In genomic region chr10:79900951-79901410, GRCm38 (mm10) we compare ENCODE assay signal across 8 mouse cellular contexts. TPM values are rescaled to one million over a fixed set of nuclear protein-coding genes. Genes with fewer than 3 reads are reported as not detected.
A peak's percentile ranks its signal among the peaks of the same experiment; 100 is the strongest.
DNase-seq lines count a peak whose midpoint lies in the region; ATAC-seq lines count a peak whose summit lies in the region.

No protein-coding gene starts in this region.

- WGBS in embryonic facial prominence, embryonic 11.5 days: 54% methylated on average over 2 of the region's 2 CpGs
- WGBS in midbrain, embryonic 14.5 days: 10% methylated on average over 2 of the region's 2 CpGs

- no peak overlapping the region for H3K9ac ChIP-seq in embryonic facial prominence, embryonic 11.5 days (replicated peaks; ENCODE audit: low read length)
- no peak overlapping the region for H3K9ac ChIP-seq in midbrain, embryonic 14.5 days (replicated peaks; ENCODE audit: low read length)

- H3K27ac ChIP-seq in embryonic facial prominence, embryonic 11.5 days (replicated peaks; ENCODE audit: low read depth, low read length): no peak overlapping the region
- H3K27ac ChIP-seq in midbrain, embryonic 14.5 days (replicated peaks; ENCODE audit: low read depth, low read length): peak overlapping the region; percentile 57

- peaks cover 13% of the 10 kb centered on the region for H3K36me3 ChIP-seq in embryonic facial prominence, embryonic 11.5 days (replicated peaks; ENCODE audit: control insufficient read depth, insufficient read depth, low read depth, low read length)
- H3K36me3 ChIP-seq in midbrain, embryonic 14.5 days (ENCODE audit: control insufficient read depth, insufficient read depth, low read length): peaks cover 64% of the 10 kb centered on the region

- intact Hi-C loops in gastrocnemius, postnatal 36 days (cut with DNase I): no loop called here

- no peaks in the 10 kb centered on the region for H3K27me3 ChIP-seq in embryonic facial prominence, embryonic 11.5 days (ENCODE audit: control insufficient read depth, insufficient read depth, low read length)
- H3K27me3 ChIP-seq in midbrain, embryonic 14.5 days (ENCODE audit: control insufficient read depth, insufficient read depth, low read length): no peaks in the 10 kb centered on the region

- ATAC-seq in embryonic facial prominence, embryonic 11.5 days (replicated peaks; ENCODE audit: insufficient number of reproducible peaks, low FRiP score, low TSS enrichment, low read depth): 0 out of 2 replicates have a peak, but pooled peaks have one; percentile 17
- ATAC-seq in midbrain, embryonic 14.5 days (ENCODE audit: low FRiP score, low TSS enrichment): peak; percentile 48

- H3K4me2 ChIP-seq in embryonic facial prominence, embryonic 11.5 days (ENCODE audit: low read depth, low read length): no peak overlapping the region
- H3K4me2 ChIP-seq in midbrain, embryonic 14.5 days (ENCODE audit: low read length): no peak overlapping the region

- DNase-seq in adrenal gland, postnatal 14 days: peak; percentile 59
- DNase-seq in adrenal gland, postnatal 36 days: no peak
- no peak for DNase-seq in embryonic facial prominence, embryonic 11.5 days (ENCODE audit: low spot score)
- peak; percentile 37 for DNase-seq in induced T-regulatory cell, adult 2 months (ENCODE audit: low read depth)
- DNase-seq in midbrain, embryonic 14.5 days: peak; percentile 75
- no peak for DNase-seq in gastrocnemius, postnatal 36 days
- DNase-seq in urinary bladder, postnatal 25 days (ENCODE audit: low spot score): no peak
- no peak for DNase-seq in natural killer cell, adult 2 months (ENCODE audit: low spot score in 2 of 2)

- no peaks in the 10 kb centered on the region for H3K4me1 ChIP-seq in embryonic facial prominence, embryonic 11.5 days (ENCODE audit: control insufficient read depth, insufficient read depth, low read length)
- 0 out of 2 replicates have a peak, but pooled peaks cover 9% of the 10 kb centered on the region for H3K4me1 ChIP-seq in midbrain, embryonic 14.5 days (ENCODE audit: control insufficient read depth, insufficient read depth, low read length)

- H3K9me3 ChIP-seq in embryonic facial prominence, embryonic 11.5 days (replicated peaks; ENCODE audit: control insufficient read depth, low read length): no peaks in the 10 kb centered on the region; the same call in 1 of the 2 replicates
- no peaks in the 10 kb centered on the region for H3K9me3 ChIP-seq in midbrain, embryonic 14.5 days (ENCODE audit: control insufficient read depth, low read length)

- no peak overlapping the region for H3K4me3 ChIP-seq in embryonic facial prominence, embryonic 11.5 days (ENCODE audit: low read depth, low read length)
- no peak overlapping the region for H3K4me3 ChIP-seq in midbrain, embryonic 14.5 days (replicated peaks; ENCODE audit: low read depth, low read length)

RNA-seq across cellular contexts. Expression of gene Med16, which starts 7.7 kb away (rescaled TPM):
- total RNA-seq in adrenal gland, postnatal 14 days (2021): 32.0 and 38.4 TPM in 2 replicates
- total RNA-seq in adrenal gland, postnatal 36 days (2021): 10 to 100 TPM; 39.7 to 50.6 TPM
- polyA plus RNA-seq in embryonic facial prominence, embryonic 11.5 days (2014; fragmentation: Nextera tagmentation; extraction: Ambion mirVana): 36.5 and 36.9 TPM in 2 replicates
- polyA plus RNA-seq in midbrain, embryonic 14.5 days (2014; fragmentation: Nextera tagmentation; extraction: Ambion mirVana): 57.2 and 58.8 TPM in 2 replicates
- 10 to 100 TPM; 27.5 to 35.3 TPM for total RNA-seq in gastrocnemius, postnatal 36 days (2021)

RNA-seq across cellular contexts. Expression of gene Gm26602, which starts 9.7 kb away (rescaled TPM):
- total RNA-seq in adrenal gland, postnatal 14 days (2021): not detected in 2 replicates
- not detected for total RNA-seq in adrenal gland, postnatal 36 days (2021)
- polyA plus RNA-seq in embryonic facial prominence, embryonic 11.5 days (2014; fragmentation: Nextera tagmentation; extraction: Ambion mirVana): 4.3 and 11.5 TPM in 2 replicates
- 3.5 and 8.6 TPM in 2 replicates for polyA plus RNA-seq in midbrain, embryonic 14.5 days (2014; fragmentation: Nextera tagmentation; extraction: Ambion mirVana)
- total RNA-seq in gastrocnemius, postnatal 36 days (2021): not detected

RNA-seq across cellular contexts. Expression of gene Cfd, which starts 10.3 kb away (rescaled TPM):
- 561 and 750 TPM in 2 replicates for total RNA-seq in adrenal gland, postnatal 14 days (2021)
- 1,000 to 10,000 TPM; 1,484 to 1,596 TPM for total RNA-seq in adrenal gland, postnatal 36 days (2021)
- polyA plus RNA-seq in embryonic facial prominence, embryonic 11.5 days (2014; fragmentation: Nextera tagmentation; extraction: Ambion mirVana): not detected in 2 replicates
- not detected in 2 replicates for polyA plus RNA-seq in midbrain, embryonic 14.5 days (2014; fragmentation: Nextera tagmentation; extraction: Ambion mirVana)
- total RNA-seq in gastrocnemius, postnatal 36 days (2021): 10 to 100 TPM; 47.6 to 86.0 TPM

RNA-seq across cellular contexts. Expression of gene Elane, which starts 14.9 kb away (rescaled TPM):
- 0.70 TPM in 1 of 2 replicates, not detected in the other for total RNA-seq in adrenal gland, postnatal 14 days (2021)
- total RNA-seq in adrenal gland, postnatal 36 days (2021): under 1 TPM; 0.30 to 0.33 TPM
- polyA plus RNA-seq in embryonic facial prominence, embryonic 11.5 days (2014; fragmentation: Nextera tagmentation; extraction: Ambion mirVana): 0.50 and 0.88 TPM in 2 replicates
- polyA plus RNA-seq in midbrain, embryonic 14.5 days (2014; fragmentation: Nextera tagmentation; extraction: Ambion mirVana): not detected in 2 replicates
- total RNA-seq in gastrocnemius, postnatal 36 days (2021): not detected

RNA-seq across cellular contexts. Expression of gene Kiss1r, which starts 15.8 kb away (rescaled TPM):
- 0.98 and 1.5 TPM in 2 replicates for total RNA-seq in adrenal gland, postnatal 14 days (2021)
- total RNA-seq in adrenal gland, postnatal 36 days (2021): 1 to 10 TPM; 1.2 to 1.3 TPM
- polyA plus RNA-seq in embryonic facial prominence, embryonic 11.5 days (2014; fragmentation: Nextera tagmentation; extraction: Ambion mirVana): 0.48 and 0.75 TPM in 2 replicates
- polyA plus RNA-seq in midbrain, embryonic 14.5 days (2014; fragmentation: Nextera tagmentation; extraction: Ambion mirVana): 2.4 and 2.9 TPM in 2 replicates
- total RNA-seq in gastrocnemius, postnatal 36 days (2021): under 1 TPM in 1 of 2 experiments, not detected in 1; 0.23 TPM

Comparison
In these comparisons a context has a peak if more than half of its experiments do, and no peak if none do; other contexts are left out.
1. DNase-seq: peak in adrenal gland, postnatal 14 days (single experiment), induced T-regulatory cell, adult 2 months (single experiment) and midbrain, embryonic 14.5 days (single experiment); none in adrenal gland, postnatal 36 days (0 of 2), embryonic facial prominence, embryonic 11.5 days (single experiment), gastrocnemius, postnatal 36 days (0 of 2), urinary bladder, postnatal 25 days (single experiment) and natural killer cell, adult 2 months (0 of 2).